Mouse (Mus musculus): Measurements from ENCODE around the gene Gm11549.

DNA sequence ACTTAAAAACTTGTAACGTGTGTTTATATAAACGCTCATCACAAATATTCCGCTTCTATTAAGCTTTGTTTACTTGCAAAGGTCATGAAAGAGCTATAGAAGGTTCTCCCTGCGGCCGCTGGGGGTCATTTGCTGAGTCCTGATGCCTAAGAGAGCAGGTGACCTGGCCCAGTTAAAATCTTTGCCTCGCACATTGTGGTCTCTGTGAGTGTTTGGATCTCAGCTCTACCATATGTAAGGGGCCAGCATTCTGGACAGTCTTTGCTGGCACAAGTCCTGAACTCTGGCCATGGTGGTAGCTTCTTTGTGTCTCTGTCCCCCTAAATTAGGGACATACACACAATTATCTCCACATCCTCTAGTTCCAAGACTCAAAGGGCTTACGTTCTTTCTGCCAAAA, 11.1 kb upstream of the Gm11549 start:
- TF ChIP-seq CTCF (IDR thresholded peaks at IDR 0.05; ENCODE audit: low read depth) = no peak
- TF ChIP-seq EP300 (IDR thresholded peaks at IDR 0.05; ENCODE audit: low read depth) = no peak
